Comparison of ENCODE assay signal across 8 mouse cellular contexts in genomic region chr9:64605735-64606349, GRCm38 (mm10).
DNase-seq lines count a peak whose midpoint lies in the region; ATAC-seq and TF ChIP-seq lines count a peak whose summit lies in the region.

No protein-coding gene starts in this region.

- H3K4me1 ChIP-seq in kidney, embryonic 14.5 days (ENCODE audit: control insufficient read depth, insufficient read depth, low read length): peaks cover 6% of the 10 kb centered on the region
- H3K4me1 ChIP-seq in forebrain, postnatal 0 days (ENCODE audit: insufficient read depth): peaks cover 20% of the 10 kb centered on the region; the same call in 1 of the 2 replicates

- WGBS in kidney, embryonic 14.5 days: 35% methylated on average over 13 of the region's 13 CpGs
- WGBS in forebrain, postnatal 0 days: 6% methylated on average over 13 of the region's 13 CpGs

- no peak for DNase-seq in kidney, adult 11 months
- peak; percentile 79 to 83 for DNase-seq in cerebellum, adult 18-20 months
- peak; percentile 79 for DNase-seq in forebrain, postnatal 0 days
- DNase-seq in left cerebral cortex, adult 11 months (ENCODE audit: low spot score): peak; percentile 13
- peak; percentile 65 for DNase-seq in retina, postnatal 7 days (ENCODE audit: low read depth, low spot score)
- DNase-seq in natural killer cell, adult 2 months (ENCODE audit: low spot score in 2 of 2): no peak
- DNase-seq in urinary bladder, postnatal 36 days (ENCODE audit: low spot score in 2 of 2): no peak

- no peaks in the 10 kb centered on the region; the same call in 1 of the 2 replicates for H3K27me3 ChIP-seq in kidney, embryonic 14.5 days (ENCODE audit: control insufficient read depth, insufficient read depth, low read length)
- H3K27me3 ChIP-seq in forebrain, postnatal 0 days (ENCODE audit: insufficient read depth, low read length): no peaks in the 10 kb centered on the region

- H3K4me3 ChIP-seq in kidney, embryonic 14.5 days (ENCODE audit: low read length): no peak overlapping the region
- H3K4me3 ChIP-seq in forebrain, postnatal 0 days (ENCODE audit: low read depth, low read length): no peak overlapping the region

- TF ChIP-seq CTCF in forebrain, postnatal 0 days (IDR thresholded peaks at IDR 0.05; ENCODE audit: low read depth): no peak

- H3K4me2 ChIP-seq in kidney, embryonic 14.5 days (replicated peaks; ENCODE audit: low read depth, low read length): no peak overlapping the region
- H3K4me2 ChIP-seq in forebrain, postnatal 0 days (ENCODE audit: low read depth): no peak overlapping the region

- H3K36me3 ChIP-seq in kidney, embryonic 14.5 days (ENCODE audit: control insufficient read depth, insufficient read depth, low read length): no peaks in the 10 kb centered on the region
- H3K36me3 ChIP-seq in forebrain, postnatal 0 days (ENCODE audit: insufficient read depth): no peaks in the 10 kb centered on the region

- H3K9ac ChIP-seq in kidney, embryonic 14.5 days (ENCODE audit: low read depth, low read length): no peak overlapping the region
- H3K9ac ChIP-seq in forebrain, postnatal 0 days: no peak overlapping the region

- H3K27ac ChIP-seq in kidney, embryonic 14.5 days (ENCODE audit: low read depth, low read length): no peak overlapping the region
- H3K27ac ChIP-seq in forebrain, postnatal 0 days (ENCODE audit: low read depth, low read length): peak overlapping the region; percentile 37

- no peaks in the 10 kb centered on the region for H3K9me3 ChIP-seq in kidney, embryonic 14.5 days (ENCODE audit: control insufficient read depth, low read length)
- no peaks in the 10 kb centered on the region for H3K9me3 ChIP-seq in forebrain, postnatal 0 days (ENCODE audit: low read length)

- ATAC-seq in kidney, embryonic 14.5 days (ENCODE audit: low FRiP score, low TSS enrichment): 0 out of 2 replicates have a peak, but pooled peaks have one; percentile 25
- ATAC-seq in forebrain, postnatal 0 days: peak; percentile 86

Comparison
In these comparisons a context has a peak if more than half of its experiments do, and no peak if none do; other contexts are left out.
1. DNase-seq: peak in cerebellum, adult 18-20 months (2 of 2), forebrain, postnatal 0 days (single experiment), left cerebral cortex, adult 11 months (single experiment) and retina, postnatal 7 days (single experiment); none in kidney, adult 11 months (single experiment), natural killer cell, adult 2 months (0 of 2) and urinary bladder, postnatal 36 days (0 of 2).